Mouse (Mus musculus) hindbrain, embryonic 15.5 days (tissue): ENCODE measurements at regions not wholly inside any gene's neighbourhood (a gene's known extent, or its start where the extent isn't known, plus 50 kb on each side); places are given as distances from the start of the nearest gene placed in this dataset.

Experiments used
- ATAC-seq: fragments of 200-750 bp; cut with Nextera tagmentation; 2 replicates; pipeline ENCODE4 v1.8.0; 2017; ENCODE audit warnings: low read depth, moderate number of reproducible peaks, moderate TSS enrichment; ENCODE audit not compliant: low FRiP score
- H3K27ac ChIP-seq: fragments of 300-500 bp; sonication (generic); replicated peaks from 2 replicates; pipeline ENCODE4 v1.5.1; 2015; ENCODE audit warnings: mild to moderate bottlenecking, inconsistent platforms
- H3K27me3 ChIP-seq: fragments of 300-500 bp; sonication (generic); 2 replicates; pipeline ENCODE4 v1.6.1; 2015; ENCODE audit warnings: control low read depth, inconsistent platforms
- H3K36me3 ChIP-seq: fragments of 300-500 bp; sonication (generic); 2 replicates; pipeline ENCODE4 v1.6.1; 2015; ENCODE audit warnings: control low read depth, inconsistent platforms
- H3K4me1 ChIP-seq: fragments of 300-500 bp; sonication (generic); replicated peaks from 2 replicates; pipeline ENCODE4 v1.6.1; 2015; ENCODE audit warnings: control low read depth, inconsistent platforms
- H3K4me2 ChIP-seq: fragments of 300-500 bp; sonication (generic); 2 replicates; pipeline ENCODE4 v1.6.1; 2015; ENCODE audit warnings: moderate library complexity, mild to moderate bottlenecking, inconsistent platforms
- H3K4me3 ChIP-seq: fragments of 300-500 bp; sonication (generic); 2 replicates; pipeline ENCODE4 v1.5.1; 2015; ENCODE audit warnings: mild to moderate bottlenecking, inconsistent platforms
- H3K9ac ChIP-seq: fragments of 300-500 bp; sonication (generic); 2 replicates; pipeline ENCODE4 v1.6.1; 2015; ENCODE audit warnings: inconsistent platforms
- H3K9me3 ChIP-seq: fragments of 300-500 bp; sonication (generic); 2 replicates; pipeline ENCODE4 v1.6.1; 2016; ENCODE audit warnings: control low read depth, inconsistent platforms
- WGBS: fragments of 180-500 bp; shearing (Covaris S2); methylation state at CpG from one replicate; pipeline ENCODE4 v1.1.7; 2015; 5-methylcytosine and 5-hydroxymethylcytosine counted together

GRCm38 (mm10) chr17:79501926-79502325, 109.7 kb upstream of the Rmdn2 start:
- Histone ChIP-seq H3K9ac (no peak overlapping the region), H3K36me3 (no peaks in the 10 kb centered on the region), H3K4me2 (no peak overlapping the region), H3K27ac (no peak overlapping the region), H3K27me3 (no peaks in the 10 kb centered on the region), H3K4me1 (no peaks in the 10 kb centered on the region), H3K9me3 (no peaks in the 10 kb centered on the region), H3K4me3 (no peak overlapping the region)
- no peak for ATAC-seq
- 93% methylated on average over 2 of the region's 2 CpGs for WGBS

GRCm38 (mm10) chr17:79503037-79503436, 108.6 kb upstream of the Rmdn2 start:
- no peaks in the 10 kb centered on the region for H3K4me1 ChIP-seq
- H3K4me2 ChIP-seq = no peak overlapping the region
- ATAC-seq = no peak
- no peak overlapping the region for H3K27ac ChIP-seq
- WGBS = 93% methylated on average over 2 of the region's 2 CpGs
- no peaks in the 10 kb centered on the region for H3K27me3 ChIP-seq
- H3K36me3 ChIP-seq = no peaks in the 10 kb centered on the region
- no peak overlapping the region for H3K9ac ChIP-seq
- no peak overlapping the region for H3K4me3 ChIP-seq
- H3K9me3 ChIP-seq = no peaks in the 10 kb centered on the region

- Histone ChIP-seq H3K9ac (no peak overlapping the region), H3K4me1 (no peaks in the 10 kb centered on the region), H3K9me3 (no peaks in the 10 kb centered on the region), H3K27me3 (no peaks in the 10 kb centered on the region), H3K4me2 (no peak overlapping the region), H3K27ac (no peak overlapping the region), H3K36me3 (no peaks in the 10 kb centered on the region), H3K4me3 (no peak overlapping the region)
- ATAC-seq = no peak
- WGBS = 93% methylated on average over 3 of the region's 3 CpGs
Observed at GRCm38 (mm10) chr17:79504209-79504608, 107.5 kb upstream of the Rmdn2 start.

GRCm38 (mm10) chr17:79505565-79505964, 106.1 kb upstream of the Rmdn2 start:
- WGBS = 97% methylated on average over 1 of the region's 1 CpGs
- Histone ChIP-seq H3K36me3 (no peaks in the 10 kb centered on the region), H3K9me3 (no peaks in the 10 kb centered on the region), H3K4me2 (no peak overlapping the region), H3K27me3 (no peaks in the 10 kb centered on the region), H3K27ac (no peak overlapping the region), H3K4me1 (no peaks in the 10 kb centered on the region), H3K4me3 (no peak overlapping the region), H3K9ac (no peak overlapping the region)
- no peak for ATAC-seq

GRCm38 (mm10) chr17:79509281-79509680, 102.4 kb upstream of the Rmdn2 start:
- Histone ChIP-seq H3K9ac (no peak overlapping the region), H3K27me3 (no peaks in the 10 kb centered on the region), H3K4me1 (0 out of 2 replicates have a peak, but pooled peaks cover 6% of the 10 kb centered on the region), H3K4me3 (no peak overlapping the region), H3K9me3 (no peaks in the 10 kb centered on the region), H3K36me3 (no peaks in the 10 kb centered on the region), H3K27ac (no peak overlapping the region), H3K4me2 (no peak overlapping the region)
- ATAC-seq = no peak
- 79% methylated on average over 8 of the region's 8 CpGs for WGBS

DNA sequence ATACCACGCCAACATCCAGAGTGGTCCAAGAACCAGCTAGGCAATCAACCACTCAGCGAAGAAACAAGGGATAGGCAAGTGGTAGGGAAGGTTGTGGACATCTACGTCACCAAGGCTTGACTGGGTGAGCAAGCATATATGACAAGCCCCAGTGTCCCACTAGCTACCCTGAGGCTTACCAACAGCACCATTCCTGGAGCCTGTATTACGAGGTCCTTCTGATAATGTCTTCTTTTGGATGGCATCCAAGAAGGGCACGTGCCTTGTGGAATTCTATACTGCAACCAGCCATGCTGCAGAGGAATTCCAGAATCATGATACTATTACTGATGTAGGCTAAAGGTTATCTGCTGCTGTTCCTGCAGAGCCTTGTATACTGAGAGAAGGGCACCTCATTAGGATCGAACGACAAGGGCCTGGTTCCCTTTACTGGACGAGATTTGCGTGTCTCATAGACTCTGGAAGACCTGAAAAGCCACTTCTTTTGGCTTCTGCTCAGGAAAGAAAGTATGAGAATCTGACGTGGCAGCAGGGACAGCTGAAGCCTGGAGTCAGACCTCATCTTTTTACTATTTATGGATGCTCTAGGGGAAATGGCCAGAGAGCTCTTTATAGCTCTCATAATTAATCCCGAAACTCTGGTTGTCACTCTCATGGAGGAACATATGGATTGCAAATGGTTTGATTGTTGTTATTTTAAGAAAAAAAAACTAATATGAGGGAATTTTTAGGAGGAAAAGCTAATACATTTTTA, 101.5 kb upstream of the Rmdn2 start:
- 0 out of 2 replicates have a peak, but pooled peaks cover 6% of the 10 kb centered on the region for H3K4me1 ChIP-seq
- no peaks in the 10 kb centered on the region for H3K9me3 ChIP-seq
- no peak overlapping the region for H3K9ac ChIP-seq
- no peak overlapping the region for H3K4me3 ChIP-seq
- no peak for ATAC-seq
- H3K27me3 ChIP-seq = no peaks in the 10 kb centered on the region
- H3K27ac ChIP-seq = no peak overlapping the region
- no peaks in the 10 kb centered on the region for H3K36me3 ChIP-seq
- no peak overlapping the region for H3K4me2 ChIP-seq
- WGBS = 84% methylated on average over 11 of the region's 11 CpGs

DNA sequence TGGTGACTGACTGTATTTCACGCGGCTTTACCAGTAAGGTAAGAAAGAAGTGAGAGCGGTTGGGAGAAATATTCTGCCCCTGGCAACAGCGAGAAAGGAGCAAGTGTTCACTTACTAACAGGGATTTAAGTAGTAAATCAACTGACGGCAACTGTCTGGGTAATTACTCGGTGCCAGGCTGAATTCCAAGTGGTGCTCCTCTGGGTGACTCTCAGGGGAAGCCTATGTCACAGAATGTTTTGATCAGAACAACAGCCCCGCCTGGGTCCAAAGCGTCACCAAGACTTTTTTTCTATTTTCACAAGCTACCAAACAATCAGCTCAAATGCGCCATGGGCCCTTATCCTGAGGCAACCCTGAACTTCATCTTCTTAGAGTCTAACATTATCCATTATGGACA, 100.4 kb upstream of the Rmdn2 start:
- WGBS = 69% methylated on average over 9 of the region's 9 CpGs
- H3K36me3 ChIP-seq = no peaks in the 10 kb centered on the region
- H3K4me1 ChIP-seq = 0 out of 2 replicates have a peak, but pooled peaks cover 6% of the 10 kb centered on the region
- no peaks in the 10 kb centered on the region for H3K9me3 ChIP-seq
- no peak for ATAC-seq
- no peak overlapping the region for H3K9ac ChIP-seq
- H3K4me3 ChIP-seq = no peak overlapping the region
- H3K27ac ChIP-seq = no peak overlapping the region
- H3K27me3 ChIP-seq = no peaks in the 10 kb centered on the region
- no peak overlapping the region for H3K4me2 ChIP-seq

DNA sequence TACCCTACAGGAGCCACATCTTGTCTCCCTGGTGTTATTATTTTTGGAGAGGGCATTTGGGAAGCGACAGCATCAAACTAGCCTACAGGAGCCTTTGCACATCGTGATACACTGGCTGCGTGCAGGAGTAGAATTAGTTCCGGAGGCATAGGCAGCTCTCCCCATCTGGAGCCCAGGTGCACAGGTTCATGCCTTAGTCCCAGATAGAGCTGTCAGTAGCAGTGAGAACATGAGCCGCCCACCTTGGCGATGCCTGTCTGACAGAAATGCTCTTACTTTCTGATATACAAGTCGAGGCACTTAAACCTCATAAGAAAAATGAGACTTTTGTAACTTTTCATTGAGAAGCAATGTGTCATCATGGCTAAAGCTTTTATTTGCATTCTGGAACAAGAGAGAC, 97.6 kb upstream of the Rmdn2 start:
- Histone ChIP-seq H3K27ac (no peak overlapping the region), H3K36me3 (no peaks in the 10 kb centered on the region), H3K9me3 (no peaks in the 10 kb centered on the region), H3K9ac (no peak overlapping the region), H3K4me1 (0 out of 2 replicates have a peak, but pooled peaks cover 6% of the 10 kb centered on the region), H3K4me3 (no peak overlapping the region), H3K4me2 (no peak overlapping the region), H3K27me3 (no peaks in the 10 kb centered on the region)
- 75% methylated on average over 7 of the region's 7 CpGs for WGBS
- no peak for ATAC-seq

GRCm38 (mm10) chr17:79518185-79518584, 93.5 kb upstream of the Rmdn2 start:
- H3K4me3 ChIP-seq = no peak overlapping the region
- no peak overlapping the region for H3K27ac ChIP-seq
- H3K9ac ChIP-seq = no peak overlapping the region
- 0 out of 2 replicates have a peak, but pooled peaks cover 6% of the 10 kb centered on the region for H3K4me1 ChIP-seq
- no peaks in the 10 kb centered on the region for H3K9me3 ChIP-seq
- H3K36me3 ChIP-seq = no peaks in the 10 kb centered on the region
- no peak overlapping the region for H3K4me2 ChIP-seq
- ATAC-seq = no peak
- H3K27me3 ChIP-seq = no peaks in the 10 kb centered on the region
- WGBS = 60% methylated on average over 3 of the region's 3 CpGs

GRCm38 (mm10) chr17:79518696-79519095, 93.0 kb upstream of the Rmdn2 start:
- H3K27me3 ChIP-seq = no peaks in the 10 kb centered on the region
- WGBS = 84% methylated on average over 5 of the region's 5 CpGs
- no peaks in the 10 kb centered on the region for H3K9me3 ChIP-seq
- H3K4me3 ChIP-seq = no peak overlapping the region
- H3K9ac ChIP-seq = no peak overlapping the region
- no peak overlapping the region for H3K4me2 ChIP-seq
- no peak overlapping the region for H3K27ac ChIP-seq
- H3K36me3 ChIP-seq = no peaks in the 10 kb centered on the region
- no peak for ATAC-seq
- H3K4me1 ChIP-seq = 0 out of 2 replicates have a peak, but pooled peaks cover 5% of the 10 kb centered on the region

- 83% methylated on average over 4 of the region's 4 CpGs for WGBS
Observed at GRCm38 (mm10) chr17:79519356-79519755, 92.3 kb upstream of the Rmdn2 start.

GRCm38 (mm10) chr17:79520283-79520682, 91.4 kb upstream of the Rmdn2 start:
- Histone ChIP-seq H3K27ac (no peak overlapping the region), H3K36me3 (no peaks in the 10 kb centered on the region), H3K27me3 (no peaks in the 10 kb centered on the region), H3K9ac (no peak overlapping the region), H3K4me3 (no peak overlapping the region), H3K9me3 (no peaks in the 10 kb centered on the region), H3K4me1 (no peaks in the 10 kb centered on the region), H3K4me2 (no peak overlapping the region)
- WGBS = 81% methylated on average over 5 of the region's 5 CpGs
- no peak for ATAC-seq

More at GRCm38 (mm10) chr17:79519356-79519755, 92.3 kb upstream of the Rmdn2 start:
- Histone ChIP-seq H3K36me3 (no peaks in the 10 kb centered on the region), H3K4me3 (no peak overlapping the region), H3K27me3 (no peaks in the 10 kb centered on the region), H3K27ac (no peak overlapping the region), H3K9ac (no peak overlapping the region), H3K4me1 (no peaks in the 10 kb centered on the region), H3K9me3 (no peaks in the 10 kb centered on the region), H3K4me2 (no peak overlapping the region)
- no peak for ATAC-seq

GRCm38 (mm10) chr17:79521691-79522090, 90.0 kb upstream of the Rmdn2 start:
- Histone ChIP-seq H3K4me2 (no peak overlapping the region), H3K4me1 (no peaks in the 10 kb centered on the region), H3K27me3 (no peaks in the 10 kb centered on the region), H3K27ac (no peak overlapping the region), H3K36me3 (no peaks in the 10 kb centered on the region), H3K4me3 (no peak overlapping the region), H3K9me3 (no peaks in the 10 kb centered on the region), H3K9ac (no peak overlapping the region)
- no peak for ATAC-seq
- 92% methylated on average over 7 of the region's 7 CpGs for WGBS
